Mouse (Mus musculus) ES-E14 (cell line): ENCODE results near the gene Nrarp.

Experiments
- CHD2 ChIP-seq: IDR thresholded peaks from 2 replicates; pipeline ENCODE4 v1.6.1; 2014; ENCODE audit warnings: mild to moderate bottlenecking, low read depth, low read length, inconsistent platforms
- HCFC1 ChIP-seq: IDR thresholded peaks from 2 replicates; pipeline ENCODE4 v1.6.1; 2012; ENCODE audit warnings: low read length, inconsistent platforms, borderline replicate concordance; ENCODE audit not compliant: insufficient read depth
- ZC3H11A ChIP-seq: IDR thresholded peaks from 2 replicates; pipeline ENCODE4 v1.6.1; 2012; ENCODE audit warnings: low read depth, mild to moderate bottlenecking, inconsistent platforms, low read length, borderline replicate concordance

DNA sequence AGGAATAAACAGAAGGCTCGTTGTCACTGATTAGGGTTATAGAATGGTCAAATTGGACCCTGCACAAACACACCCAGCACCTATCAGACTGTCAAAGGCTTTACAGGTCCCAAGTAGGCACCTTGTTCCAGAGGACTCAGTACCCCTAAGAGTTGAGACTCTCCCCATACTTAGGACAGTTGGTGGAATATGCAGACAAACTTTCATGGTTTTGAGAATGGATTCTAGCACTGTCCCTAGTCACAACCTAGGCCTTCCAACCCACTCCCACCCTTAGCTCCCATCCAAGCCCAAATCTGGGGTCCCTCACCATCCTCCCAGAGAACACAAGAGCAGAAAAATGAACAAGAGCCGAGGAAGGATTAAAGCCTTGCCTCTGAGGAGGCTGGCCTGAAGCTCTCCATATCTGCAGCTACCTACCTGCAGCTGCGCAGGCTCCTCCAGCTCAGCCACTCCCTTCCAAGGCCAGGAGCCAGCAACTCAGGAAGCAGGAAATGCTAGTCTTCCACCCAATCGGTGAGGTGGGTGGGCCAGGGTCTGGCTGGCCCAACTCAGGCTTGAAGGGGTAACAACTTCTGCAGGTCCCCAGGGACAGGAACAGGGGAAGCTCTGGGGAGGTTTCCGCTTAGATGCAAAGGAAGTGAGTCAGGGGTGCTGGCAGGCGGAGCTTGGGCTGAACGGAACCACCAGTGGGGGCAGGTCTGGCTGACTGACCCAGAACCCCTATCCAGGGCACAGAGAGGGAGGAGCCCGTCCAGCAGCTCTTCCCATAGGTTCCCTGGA, 15.8 kb downstream of the Nrarp start, which contains the start of gene Tor4a:
- TF ChIP-seq HCFC1 (no peak), ZC3H11A (no peak), CHD2 (no peak)
